Mouse (Mus musculus) hindbrain, embryonic 15.5 days (tissue): Measurements from ENCODE around the gene Usp7. TPM values are rescaled to one million over a fixed set of nuclear protein-coding genes. Genes with fewer than 3 reads are reported as not detected.
"Not testable (repeated sequence)": the region's sequence is repeated elsewhere in the genome, so short reads cannot be mapped to it uniquely, and the experiment has no call there.

Experiments used
- ATAC-seq: fragments of 200-750 bp; cut with Nextera tagmentation; 2 replicates; pipeline ENCODE4 v1.8.0; 2017; ENCODE audit warnings: low read depth, moderate number of reproducible peaks, moderate TSS enrichment; ENCODE audit not compliant: low FRiP score
- H3K27ac ChIP-seq: fragments of 300-500 bp; sonication (generic); replicated peaks from 2 replicates; pipeline ENCODE4 v1.5.1; 2015; ENCODE audit warnings: mild to moderate bottlenecking, inconsistent platforms
- H3K27me3 ChIP-seq: fragments of 300-500 bp; sonication (generic); 2 replicates; pipeline ENCODE4 v1.6.1; 2015; ENCODE audit warnings: control low read depth, inconsistent platforms
- H3K36me3 ChIP-seq: fragments of 300-500 bp; sonication (generic); 2 replicates; pipeline ENCODE4 v1.6.1; 2015; ENCODE audit warnings: control low read depth, inconsistent platforms
- H3K4me1 ChIP-seq: fragments of 300-500 bp; sonication (generic); replicated peaks from 2 replicates; pipeline ENCODE4 v1.6.1; 2015; ENCODE audit warnings: control low read depth, inconsistent platforms
- H3K4me2 ChIP-seq: fragments of 300-500 bp; sonication (generic); 2 replicates; pipeline ENCODE4 v1.6.1; 2015; ENCODE audit warnings: moderate library complexity, mild to moderate bottlenecking, inconsistent platforms
- H3K4me3 ChIP-seq: fragments of 300-500 bp; sonication (generic); 2 replicates; pipeline ENCODE4 v1.5.1; 2015; ENCODE audit warnings: mild to moderate bottlenecking, inconsistent platforms
- H3K9ac ChIP-seq: fragments of 300-500 bp; sonication (generic); 2 replicates; pipeline ENCODE4 v1.6.1; 2015; ENCODE audit warnings: inconsistent platforms
- H3K9me3 ChIP-seq: fragments of 300-500 bp; sonication (generic); 2 replicates; pipeline ENCODE4 v1.6.1; 2016; ENCODE audit warnings: control low read depth, inconsistent platforms
- WGBS: fragments of 180-500 bp; shearing (Covaris S2); methylation state at CpG from one replicate; pipeline ENCODE4 v1.1.7; 2015; 5-methylcytosine and 5-hydroxymethylcytosine counted together
- polyA plus RNA-seq: library from polyadenylated mRNA; unstranded; fragments of >200 nt; fragmentation: Nextera tagmentation; extraction: Ambion mirVana; gene quantifications from 2 replicates; pipeline ENCODE4 v1.2.1, GENCODE M21; 2015

Gene Usp7
- polyA plus RNA-seq, 1 experiment from 2014 or later, result 29.2 TPM

DNA sequence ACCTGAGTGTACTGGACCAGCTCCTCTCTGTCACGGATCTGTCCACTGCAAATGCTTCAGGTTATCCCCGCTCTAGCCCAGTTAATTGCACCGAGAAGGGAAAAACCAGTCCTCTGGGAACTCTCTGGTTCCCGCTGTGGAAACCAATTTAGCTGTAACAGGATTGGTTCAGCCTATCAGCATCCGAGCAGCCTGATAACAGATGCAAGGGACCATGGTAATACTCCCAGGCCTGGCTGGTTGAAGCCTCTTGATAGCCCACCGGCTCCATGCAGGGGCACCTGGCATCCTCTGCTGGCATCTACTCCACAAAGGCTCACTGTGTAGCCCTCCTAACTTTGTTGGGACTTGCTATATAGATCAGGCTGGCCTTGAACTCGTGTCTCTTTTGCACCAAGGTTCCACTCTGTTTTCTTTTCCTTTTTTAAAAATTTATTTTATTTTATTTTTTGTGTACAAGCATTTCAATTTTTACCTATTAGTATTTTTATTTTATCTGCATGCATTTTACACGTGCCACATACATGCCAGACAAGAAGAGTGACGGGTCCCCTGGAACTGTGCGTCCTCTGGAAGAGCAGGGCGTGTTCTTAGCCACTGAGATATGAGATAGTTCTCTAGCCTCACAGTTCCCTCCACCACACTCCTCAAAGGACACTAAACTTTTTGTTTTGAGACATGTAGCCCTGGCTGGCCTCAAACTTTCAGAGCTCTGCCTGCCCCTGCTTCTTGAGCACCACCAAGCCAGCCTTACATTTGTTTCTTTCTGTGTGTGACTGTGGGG, 27.8 kb downstream of the Usp7 start:
- ATAC-seq, result no peak
- H3K9me3 ChIP-seq, result no peaks in the 10 kb centered on the region
- H3K4me3 ChIP-seq, result no peak overlapping the region
- H3K27ac ChIP-seq, result no peak overlapping the region
- no peaks in the 10 kb centered on the region for H3K4me1 ChIP-seq
- WGBS, result 61% methylated on average over 11 of the region's 11 CpGs
- no peaks in the 10 kb centered on the region for H3K27me3 ChIP-seq
- no peak overlapping the region for H3K4me2 ChIP-seq
- no peak overlapping the region for H3K9ac ChIP-seq
- no peaks in the 10 kb centered on the region for H3K36me3 ChIP-seq

DNA sequence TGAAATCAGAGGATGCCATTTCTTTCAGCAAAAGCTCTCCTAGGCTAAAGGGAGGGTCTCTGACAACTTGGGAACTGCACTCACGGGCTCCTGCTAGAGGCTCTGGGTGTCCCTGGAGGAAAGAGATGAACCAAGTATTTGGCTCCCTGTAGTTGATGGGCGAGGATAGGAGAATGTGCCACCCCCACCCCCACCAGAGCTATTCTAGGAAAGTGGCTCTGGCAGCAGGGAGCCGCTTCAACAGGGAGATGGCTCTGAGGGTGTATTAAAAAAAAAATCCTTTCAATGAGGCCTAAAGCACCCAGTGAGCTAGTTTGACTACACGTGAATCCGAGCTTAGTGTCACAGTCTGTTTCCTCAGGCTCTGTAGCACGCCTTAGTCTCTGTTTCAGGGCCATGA, 29.1 kb downstream of the Usp7 start:
- Histone ChIP-seq H3K9me3 (no peaks in the 10 kb centered on the region), H3K27ac (no peak overlapping the region), H3K4me2 (no peak overlapping the region), H3K4me1 (no peaks in the 10 kb centered on the region), H3K4me3 (no peak overlapping the region), H3K27me3 (no peaks in the 10 kb centered on the region), H3K36me3 (no peaks in the 10 kb centered on the region), H3K9ac (no peak overlapping the region)
- ATAC-seq, result no peak
- WGBS, result 71% methylated on average over 6 of the region's 6 CpGs

GRCm38 (mm10) chr16:8761894-8762293, 30.2 kb downstream of the Usp7 start:
- Histone ChIP-seq H3K27me3 (no peaks in the 10 kb centered on the region), H3K36me3 (no peaks in the 10 kb centered on the region), H3K4me1 (no peaks in the 10 kb centered on the region), H3K4me2 (no peak overlapping the region), H3K9ac (no peak overlapping the region), H3K27ac (no peak overlapping the region), H3K9me3 (no peaks in the 10 kb centered on the region), H3K4me3 (no peak overlapping the region)
- WGBS, result 92% methylated on average over 2 of the region's 2 CpGs
- ATAC-seq, result no peak

- H3K4me2 ChIP-seq, result no peak overlapping the region
- H3K4me3 ChIP-seq, result no peak overlapping the region
- H3K27ac ChIP-seq, result no peak overlapping the region
- H3K9me3 ChIP-seq, result no peaks in the 10 kb centered on the region
- WGBS, result 92% methylated on average over 7 of the region's 7 CpGs
- H3K4me1 ChIP-seq, result no peaks in the 10 kb centered on the region
- H3K9ac ChIP-seq, result no peak overlapping the region
- ATAC-seq, result no peak
- no peaks in the 10 kb centered on the region for H3K27me3 ChIP-seq
- H3K36me3 ChIP-seq, result no peaks in the 10 kb centered on the region
These were observed 31.1 kb downstream of the Usp7 start for GRCm38 (mm10) chr16:8761005-8761404.

DNA sequence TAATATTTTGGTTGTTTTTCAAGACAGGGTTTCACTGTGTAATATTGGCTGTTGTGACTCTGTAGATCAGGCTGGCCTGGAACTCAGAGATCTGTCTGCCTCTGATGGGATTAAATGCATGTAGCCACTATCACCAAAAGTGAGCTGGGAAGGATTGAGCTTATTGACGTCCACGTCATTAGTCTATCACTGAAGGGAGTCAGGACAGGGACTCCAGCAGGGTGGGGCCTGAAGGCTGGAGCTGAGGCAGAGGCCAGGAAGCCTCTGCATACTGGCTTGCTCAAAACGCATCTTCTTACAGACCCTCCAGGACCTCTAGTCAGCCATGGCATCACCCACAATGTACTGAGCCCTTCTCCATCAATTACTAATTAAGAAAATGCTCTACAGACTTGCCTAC, 33.1 kb downstream of the Usp7 start:
- Histone ChIP-seq H3K9me3 (no peaks in the 10 kb centered on the region), H3K36me3 (no peaks in the 10 kb centered on the region), H3K4me2 (no peak overlapping the region), H3K4me3 (no peak overlapping the region), H3K27me3 (no peaks in the 10 kb centered on the region), H3K9ac (no peak overlapping the region), H3K4me1 (no peaks in the 10 kb centered on the region), H3K27ac (no peak overlapping the region)
- ATAC-seq, result no peak
- WGBS, result 83% methylated on average over 3 of the region's 3 CpGs

DNA sequence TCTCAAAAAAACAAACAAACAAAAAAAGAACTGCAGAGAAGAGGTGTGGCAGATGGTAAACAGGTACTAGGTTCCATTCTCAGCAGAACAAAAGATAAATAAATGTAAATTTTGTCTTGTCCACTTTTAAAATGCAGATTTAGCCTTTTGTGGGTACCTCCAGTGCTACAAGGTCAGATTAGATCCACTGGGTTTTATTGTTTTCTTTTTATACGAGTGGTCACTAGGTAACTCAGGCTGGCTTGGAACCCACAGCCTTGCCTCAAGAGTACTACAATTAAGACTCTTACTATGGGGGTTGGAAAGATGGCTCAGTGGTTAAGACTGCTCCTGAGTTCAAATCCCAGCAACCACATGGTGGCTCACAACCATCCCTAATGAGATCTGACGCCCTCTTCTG, 33.9 kb downstream of the Usp7 start:
- no peaks in the 10 kb centered on the region for H3K9me3 ChIP-seq
- WGBS, result 78% methylated on average over 2 of the region's 2 CpGs
- ATAC-seq, result no peak
- no peaks in the 10 kb centered on the region for H3K36me3 ChIP-seq
- no peak overlapping the region for H3K4me3 ChIP-seq
- H3K9ac ChIP-seq, result no peak overlapping the region
- no peaks in the 10 kb centered on the region for H3K4me1 ChIP-seq
- H3K27ac ChIP-seq, result no peak overlapping the region
- H3K27me3 ChIP-seq, result no peaks in the 10 kb centered on the region
- no peak overlapping the region for H3K4me2 ChIP-seq

- ATAC-seq, H3K9me3 ChIP-seq, H3K4me3 ChIP-seq, H3K9ac ChIP-seq, H3K36me3 ChIP-seq, H3K4me2 ChIP-seq, H3K4me1 ChIP-seq, H3K27me3 ChIP-seq, H3K27ac ChIP-seq: not testable (repeated sequence)
- WGBS, result 95% methylated on average over 5 of the region's 6 CpGs
These were observed 34.5 kb downstream of the Usp7 start for GRCm38 (mm10) chr16:8757586-8757985.

DNA sequence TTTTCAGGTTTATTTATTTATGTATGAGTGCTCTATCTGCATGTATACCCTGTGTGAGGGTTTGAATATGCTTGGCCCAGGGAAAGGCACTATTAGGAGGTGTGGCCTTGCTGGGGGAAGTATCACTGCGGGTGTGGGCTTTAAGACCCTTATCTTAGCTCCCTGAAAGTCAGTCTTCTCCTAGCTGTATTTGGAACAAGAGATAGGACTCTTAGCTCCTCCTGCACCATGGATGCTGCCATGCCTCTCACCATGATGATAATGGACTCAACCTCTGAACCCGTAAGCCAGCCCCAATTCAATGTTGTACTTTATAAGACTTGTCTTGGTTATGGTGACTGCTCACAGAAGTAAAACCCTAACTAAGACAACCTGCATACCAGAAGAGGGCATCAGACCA, 39.8 kb downstream of the Usp7 start:
- no peak overlapping the region for H3K27ac ChIP-seq
- H3K9me3 ChIP-seq, result no peaks in the 10 kb centered on the region
- H3K36me3 ChIP-seq, result no peaks in the 10 kb centered on the region
- 87% methylated on average over 2 of the region's 2 CpGs for WGBS
- ATAC-seq, result no peak
- no peaks in the 10 kb centered on the region for H3K27me3 ChIP-seq
- no peak overlapping the region for H3K4me3 ChIP-seq
- no peak overlapping the region for H3K4me2 ChIP-seq
- H3K4me1 ChIP-seq, result no peaks in the 10 kb centered on the region
- no peak overlapping the region for H3K9ac ChIP-seq

GRCm38 (mm10) chr16:8751555-8752235, 40.4 kb downstream of the Usp7 start:
- H3K4me2 ChIP-seq, result no peak overlapping the region
- H3K9me3 ChIP-seq, result no peaks in the 10 kb centered on the region
- H3K9ac ChIP-seq, result no peak overlapping the region
- H3K4me1 ChIP-seq, result no peaks in the 10 kb centered on the region
- H3K27me3 ChIP-seq, result no peaks in the 10 kb centered on the region
- no peak for ATAC-seq
- no peak overlapping the region for H3K27ac ChIP-seq
- H3K4me3 ChIP-seq, result no peak overlapping the region
- WGBS, result 77% methylated on average over 5 of the region's 5 CpGs
- no peaks in the 10 kb centered on the region for H3K36me3 ChIP-seq

DNA sequence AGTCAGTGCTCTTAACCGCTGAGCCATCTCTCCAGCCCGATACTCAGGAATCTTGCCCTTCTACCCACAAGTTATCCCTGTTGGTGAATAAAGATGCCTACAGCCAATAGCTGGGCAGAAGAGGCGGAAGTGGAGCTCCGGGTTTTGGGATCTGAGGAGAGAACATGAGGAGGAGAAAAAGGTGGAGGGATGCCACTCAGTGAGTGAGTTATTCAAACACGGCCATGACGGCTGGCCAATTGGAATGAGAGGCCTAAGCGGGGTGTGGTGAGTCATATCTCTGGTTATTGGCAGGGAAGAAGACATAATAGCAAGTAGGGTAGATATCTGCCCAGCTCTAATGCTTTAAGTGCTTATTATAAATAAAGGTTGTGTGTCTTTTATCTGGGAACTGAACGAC, 43.2 kb downstream of the Usp7 start:
- H3K9me3 ChIP-seq, result no peaks in the 10 kb centered on the region
- H3K4me3 ChIP-seq, result no peak overlapping the region
- no peaks in the 10 kb centered on the region for H3K36me3 ChIP-seq
- H3K4me1 ChIP-seq, result no peaks in the 10 kb centered on the region
- no peak overlapping the region for H3K9ac ChIP-seq
- no peak overlapping the region for H3K27ac ChIP-seq
- no peaks in the 10 kb centered on the region for H3K27me3 ChIP-seq
- 96% methylated on average over 8 of the region's 8 CpGs for WGBS
- no peak overlapping the region for H3K4me2 ChIP-seq
- ATAC-seq, result no peak

DNA sequence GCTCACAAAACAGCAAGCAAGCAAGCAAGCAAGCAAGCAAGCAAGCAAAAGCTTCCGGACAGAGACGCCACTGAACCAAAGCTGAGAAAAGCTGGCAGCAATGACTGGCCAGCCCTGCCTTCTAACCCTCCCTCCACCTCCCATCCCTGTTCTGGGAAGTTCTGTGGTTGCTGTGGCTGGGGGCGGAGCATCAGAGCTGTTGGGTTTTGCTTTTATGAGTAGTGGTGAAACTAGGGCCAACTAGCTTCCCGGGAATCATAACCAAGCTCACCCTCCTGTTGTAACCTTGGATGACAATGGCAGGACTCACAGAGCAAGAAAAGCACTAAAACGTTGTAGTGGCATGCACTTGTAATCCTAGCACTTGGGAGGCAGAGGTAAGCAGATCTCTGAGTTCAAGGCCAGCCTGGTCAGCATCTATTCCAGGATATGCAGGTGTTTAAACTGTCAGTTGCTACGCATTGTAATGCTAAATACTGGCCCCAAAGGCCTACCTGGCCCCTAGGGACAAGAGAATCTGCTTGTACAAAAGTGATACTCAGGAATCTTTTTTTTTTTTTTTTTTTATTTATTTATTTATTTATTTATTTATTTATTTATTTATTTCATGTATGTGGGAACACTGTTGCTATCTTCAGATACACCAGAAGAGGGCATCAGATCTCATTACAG, 43.8 kb downstream of the Usp7 start:
- no peaks in the 10 kb centered on the region for H3K4me1 ChIP-seq
- 87% methylated on average over 6 of the region's 6 CpGs for WGBS
- H3K4me3 ChIP-seq, result no peak overlapping the region
- no peaks in the 10 kb centered on the region for H3K27me3 ChIP-seq
- H3K27ac ChIP-seq, result no peak overlapping the region
- H3K9me3 ChIP-seq, result no peaks in the 10 kb centered on the region
- no peaks in the 10 kb centered on the region for H3K36me3 ChIP-seq
- H3K9ac ChIP-seq, result no peak overlapping the region
- no peak overlapping the region for H3K4me2 ChIP-seq
- no peak for ATAC-seq

- WGBS, result 78% methylated on average over 3 of the region's 3 CpGs
- no peaks in the 10 kb centered on the region for H3K9me3 ChIP-seq
- H3K4me2 ChIP-seq, result no peak overlapping the region
- H3K27ac ChIP-seq, result no peak overlapping the region
- no peaks in the 10 kb centered on the region for H3K4me1 ChIP-seq
- H3K9ac ChIP-seq, result no peak overlapping the region
- no peak overlapping the region for H3K4me3 ChIP-seq
- no peaks in the 10 kb centered on the region for H3K36me3 ChIP-seq
- no peaks in the 10 kb centered on the region for H3K27me3 ChIP-seq
- ATAC-seq, result no peak
These were observed 44.3 kb downstream of the Usp7 start for GRCm38 (mm10) chr16:8747772-8748171.
